Mouse (Mus musculus): Measurements from ENCODE around the gene Efs. TPM values are rescaled to one million over a fixed set of nuclear protein-coding genes. Genes with fewer than 3 reads are reported as not detected.
A peak's percentile ranks its signal among the peaks of the same experiment; 100 is the strongest.

The Efs gene
- total RNA-seq, 2 experiments from 2014 or later, result 7.4 TPM

DNA sequence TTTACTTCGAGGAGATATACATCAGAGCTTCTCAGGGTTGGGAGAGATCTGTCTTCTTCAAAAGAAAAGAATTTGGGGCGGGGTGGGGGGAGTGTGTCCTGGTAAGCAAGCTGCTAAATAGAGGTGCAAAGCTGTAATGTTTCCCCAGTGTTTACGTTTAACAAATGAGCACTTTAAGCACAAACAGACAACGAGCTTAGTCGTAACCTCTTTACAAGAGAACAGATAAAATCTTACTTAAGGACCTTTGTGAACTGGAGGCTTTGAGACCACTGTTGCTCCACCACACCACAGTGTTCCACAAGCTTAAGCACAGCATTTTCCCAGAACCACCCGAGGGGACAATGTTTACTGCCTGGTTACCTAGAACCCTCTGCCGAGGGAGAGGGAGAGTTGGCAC, 1.4 kb upstream of the Efs start:
- intact Hi-C loops (cut with DNase I), result no loop called here
- DNase-seq, result no peak

DNA sequence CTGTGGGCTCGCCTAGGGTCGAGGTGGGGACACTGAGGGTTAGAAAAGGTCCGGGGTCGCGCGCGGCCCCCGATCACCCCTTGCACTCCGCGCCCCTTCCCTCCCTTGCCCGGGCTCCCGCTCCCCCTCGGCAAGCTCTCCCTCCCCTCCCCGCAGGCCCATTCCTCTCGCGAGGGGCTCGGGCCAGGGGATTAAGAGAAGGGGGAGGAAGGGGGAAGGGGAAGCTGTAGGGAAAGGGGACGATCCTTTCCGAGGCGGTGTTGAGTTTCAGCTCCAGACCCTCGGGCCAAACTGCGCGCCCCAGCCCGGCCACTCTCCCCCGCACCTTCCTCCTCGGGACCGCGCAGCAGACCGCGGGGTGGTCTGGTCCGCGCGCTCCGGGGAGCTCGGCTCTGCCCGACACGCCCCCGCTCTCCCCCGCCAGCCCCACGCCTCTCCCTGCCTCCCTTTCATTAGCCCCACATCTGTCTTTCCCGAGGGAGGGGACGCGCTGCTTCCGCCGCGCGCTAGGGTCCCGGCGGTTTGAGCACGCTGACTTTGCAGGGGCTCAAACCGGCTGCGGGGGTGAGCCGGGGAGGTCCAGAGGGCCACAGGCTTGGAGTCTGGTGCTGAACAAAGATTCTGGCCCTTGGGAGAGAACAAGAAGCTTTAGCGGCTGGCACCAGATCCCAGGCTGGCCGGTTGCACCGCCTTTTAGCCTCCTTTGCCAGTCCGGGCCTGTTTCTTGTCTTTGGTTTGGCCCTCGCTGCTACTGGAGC, 654 bp upstream of the Efs start:
- intact Hi-C loops (cut with DNase I), result no loop called here
- peak; percentile 77 to 78 for DNase-seq

DNA sequence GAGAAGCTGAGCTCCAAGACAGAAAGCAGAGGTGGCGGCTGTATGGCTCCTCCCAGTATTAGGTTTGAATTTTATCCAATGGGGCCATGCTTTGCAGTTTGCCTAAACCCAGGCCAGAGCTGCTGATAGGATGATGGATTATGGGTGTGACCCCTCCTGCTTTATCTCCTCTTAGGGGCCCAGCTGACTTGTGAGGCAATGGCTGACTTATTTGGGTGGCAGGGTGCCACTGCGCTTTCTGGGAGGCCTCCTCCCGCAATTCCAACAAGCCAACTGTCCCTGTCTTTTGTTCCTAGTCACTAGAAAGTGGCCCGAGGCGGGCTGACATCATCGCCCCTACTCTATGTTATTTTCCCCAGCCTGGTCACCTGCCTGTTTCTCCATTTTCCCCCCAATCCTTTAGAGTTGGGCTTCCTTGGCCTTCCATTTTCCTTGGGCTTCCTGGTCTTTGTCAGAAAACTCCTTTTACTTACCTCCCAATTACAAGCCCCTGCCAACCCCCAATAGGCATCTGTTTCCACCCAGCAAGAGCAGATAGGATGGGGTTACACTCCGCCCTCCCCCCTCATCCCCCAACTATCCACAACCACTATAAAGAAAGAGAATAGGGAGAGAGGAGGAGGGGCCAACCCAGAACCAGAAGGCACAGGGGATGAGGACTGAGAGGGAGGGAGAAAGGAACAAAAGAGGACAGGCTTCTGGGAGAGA, 1.1 kb downstream of the Efs start:
- DNase-seq, result peak; percentile 78
- intact Hi-C loops (cut with DNase I), result loop anchor here (2.0 kb wide), 1 partner anchor 24 kb away; no protein-coding TSS in a partner anchor

DNA sequence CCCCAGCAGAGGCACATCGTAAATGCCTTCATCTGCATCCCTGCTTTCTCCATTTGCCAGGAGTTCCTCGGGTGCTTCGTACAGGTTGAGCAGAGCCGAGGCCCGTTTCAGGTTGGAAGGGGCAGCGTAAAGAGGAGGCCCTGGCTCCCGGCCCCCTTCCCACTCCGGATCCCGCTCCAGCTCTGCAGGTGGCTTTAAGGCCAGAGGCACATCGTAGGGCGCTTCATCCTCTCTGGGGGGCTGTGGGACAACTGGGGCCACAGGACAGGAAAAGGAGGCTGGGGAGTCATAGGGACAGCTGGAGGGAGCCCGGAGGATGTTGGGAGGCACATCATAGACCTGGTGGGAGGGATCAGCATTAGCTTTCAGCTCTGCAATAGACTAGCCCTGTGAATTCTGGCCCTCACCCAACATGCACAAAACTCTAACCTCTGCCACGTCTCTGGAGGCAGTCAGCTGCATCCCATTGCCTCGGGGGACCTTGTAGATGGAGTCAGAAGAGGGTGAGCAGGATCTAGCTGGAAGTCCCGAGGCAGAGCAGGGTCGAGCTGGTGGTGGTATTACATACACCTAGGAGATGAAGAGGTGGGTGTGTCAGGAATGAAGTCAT, 5.7 kb downstream of the Efs start:
- intact Hi-C loops (cut with DNase I), result no loop called here
- no peak for DNase-seq

DNA sequence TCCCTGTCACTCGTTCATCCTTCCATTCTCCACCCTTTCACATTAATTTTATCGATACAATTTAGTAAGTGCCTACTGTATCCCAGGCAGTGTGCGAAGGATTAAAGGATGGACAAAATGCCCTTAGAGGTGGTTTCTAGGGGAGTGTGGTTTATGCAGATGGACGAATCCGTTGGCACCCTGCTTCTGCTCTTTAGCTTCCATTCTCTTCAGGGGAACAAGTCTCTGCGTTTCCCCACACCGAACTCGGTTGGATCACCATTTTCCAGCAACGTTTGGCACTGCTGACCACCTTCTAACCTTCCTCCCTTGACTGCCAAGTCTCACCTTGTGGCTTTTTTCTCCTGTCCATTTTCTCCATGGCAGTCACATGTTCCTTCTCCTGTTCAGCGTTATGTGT, 12.6 kb downstream of the Efs start:
- intact Hi-C loops (cut with DNase I), result no loop called here

DNA sequence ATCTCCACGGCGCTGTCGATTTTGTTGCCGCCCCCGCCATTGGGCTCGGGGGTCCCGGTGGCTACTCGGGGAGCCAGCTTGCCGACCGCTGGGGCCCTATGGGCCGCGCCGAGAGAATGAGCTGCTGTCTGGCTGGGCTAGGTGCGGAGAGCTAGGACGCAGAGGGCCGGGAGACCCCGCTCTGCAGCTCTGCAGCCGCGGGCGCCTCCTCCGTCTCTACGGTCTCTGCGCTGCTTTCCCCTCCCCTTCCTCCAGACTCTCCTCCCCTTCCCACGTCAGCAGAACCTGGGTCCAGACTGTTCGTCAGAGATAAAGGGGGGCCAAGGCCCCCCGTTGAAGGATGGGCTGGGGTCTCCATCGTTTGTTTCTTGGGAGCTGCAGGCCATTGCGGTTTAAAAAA, 13.0 kb downstream of the Efs start, which contains the start of gene Slc22a17:
Gene Slc22a17 (minus strand): TSS at position 247 of the 400 bp plus-strand sequence.
- peak; percentile 71 to 77 for DNase-seq
- intact Hi-C loops (cut with DNase I), result no loop called here

More for the DNA sequence above, 12.6 kb downstream of the Efs start:
- peak in 1 of 2 experiments; percentile 13 for DNase-seq

DNA sequence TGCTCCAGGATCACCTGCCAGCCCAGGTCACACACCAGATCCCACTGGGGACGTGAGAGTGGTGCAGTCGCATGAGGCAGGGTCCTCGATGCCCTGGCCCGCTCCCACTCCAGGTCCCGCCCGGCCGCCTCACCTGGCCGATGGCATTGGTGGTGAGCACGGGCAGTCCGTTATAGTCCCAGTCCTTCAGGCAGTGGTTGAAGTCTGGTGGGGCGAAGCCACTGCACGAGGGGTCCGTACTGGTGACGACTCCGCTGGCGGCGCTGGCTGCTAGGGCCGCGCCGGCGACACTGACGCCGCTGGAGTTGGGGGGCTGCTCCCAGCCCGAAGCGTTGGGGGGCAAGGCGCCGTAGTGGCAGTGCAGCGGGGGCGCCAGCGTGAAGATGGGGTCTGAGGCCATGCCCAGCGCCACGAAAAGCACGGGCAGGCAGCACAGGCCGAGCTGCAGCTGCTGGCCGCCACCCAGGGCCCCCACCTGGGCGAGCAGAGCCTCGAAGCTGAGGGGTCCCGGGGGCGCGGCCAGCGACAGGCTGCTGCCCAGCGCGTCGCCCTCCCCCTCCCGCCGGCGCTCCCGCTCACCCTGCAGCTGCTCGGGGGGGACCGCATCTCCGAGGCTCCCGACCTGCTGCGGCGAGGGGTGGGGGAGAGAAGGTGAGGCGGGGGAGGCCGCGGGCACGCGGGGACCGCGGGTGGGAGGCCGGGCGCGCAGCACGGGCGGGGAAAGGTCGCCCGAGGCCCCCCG, 13.6 kb downstream of the Efs start:
- DNase-seq, result peak in 1 of 2 experiments; percentile 16

DNA sequence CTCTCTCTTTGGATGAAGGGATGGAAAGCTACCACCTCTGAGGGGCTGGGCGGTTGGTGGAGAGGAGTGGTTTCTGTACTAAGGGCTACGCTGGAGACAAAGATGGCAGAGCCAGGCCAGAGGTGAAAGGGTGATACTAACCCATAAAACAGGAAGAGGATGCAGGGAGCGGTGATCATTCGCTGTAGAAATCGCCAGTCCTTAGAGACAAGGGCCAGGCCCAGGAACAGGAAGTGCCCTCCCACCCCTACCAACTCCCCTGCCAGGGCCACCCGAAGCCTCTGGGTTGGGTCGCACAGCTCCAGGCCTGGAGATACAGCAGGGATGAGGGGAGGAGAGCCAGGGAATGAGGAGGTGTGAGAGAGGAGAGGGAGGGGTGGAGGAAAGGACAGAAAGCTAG, 17.2 kb downstream of the Efs start:
- intact Hi-C loops (cut with DNase I), result no loop called here
- DNase-seq, result no peak

More for the DNA sequence above, 13.6 kb downstream of the Efs start:
- intact Hi-C loops (cut with DNase I), result no loop called here

DNA sequence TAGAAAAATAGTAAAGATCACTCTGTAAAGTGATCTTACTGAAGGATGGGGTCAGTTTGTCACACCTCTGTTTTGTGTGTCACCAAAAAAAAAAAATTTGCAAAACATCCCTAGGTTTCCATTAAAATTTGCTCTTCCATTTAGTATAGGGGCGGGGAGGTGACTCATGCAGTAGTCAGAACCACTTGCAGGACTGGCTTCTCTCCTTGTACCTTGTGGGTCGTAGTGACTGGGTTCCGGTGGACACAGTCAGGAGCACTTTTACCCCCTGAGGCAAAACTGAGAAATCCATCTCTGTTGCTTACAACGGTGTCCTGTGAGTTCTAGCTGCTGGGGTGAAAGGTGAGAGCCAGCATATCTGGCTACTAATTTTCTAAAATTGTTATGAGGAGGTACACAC, 22.3 kb downstream of the Efs start:
- intact Hi-C loops (cut with DNase I), result no loop called here
- DNase-seq, result no peak

DNA sequence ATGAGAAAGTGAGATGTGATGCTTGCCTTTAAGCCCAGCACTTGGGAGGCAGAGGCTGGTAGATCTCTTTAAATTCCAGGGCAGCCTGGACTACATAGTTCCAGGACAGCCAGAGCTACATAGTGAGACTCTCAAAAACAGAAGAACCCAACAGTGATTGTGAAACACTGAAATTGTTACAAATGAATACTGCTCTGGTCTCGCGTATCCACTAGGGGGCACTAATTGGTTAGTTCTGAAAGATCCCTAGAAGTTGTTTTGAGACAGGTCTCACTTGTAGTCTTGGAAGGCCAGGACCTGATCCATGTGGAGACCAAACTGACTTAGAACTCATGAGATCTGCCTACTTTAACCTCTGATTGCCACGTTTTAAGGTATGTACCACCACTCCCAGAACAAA, 25.5 kb downstream of the Efs start:
- intact Hi-C loops (cut with DNase I), result loop anchor here (1.0 to 2.0 kb wide), 3 partner anchors 24 to 114 kb away; partner anchors contain the start of gene Ngdn
- peak; percentile 81 to 85 for DNase-seq

DNA sequence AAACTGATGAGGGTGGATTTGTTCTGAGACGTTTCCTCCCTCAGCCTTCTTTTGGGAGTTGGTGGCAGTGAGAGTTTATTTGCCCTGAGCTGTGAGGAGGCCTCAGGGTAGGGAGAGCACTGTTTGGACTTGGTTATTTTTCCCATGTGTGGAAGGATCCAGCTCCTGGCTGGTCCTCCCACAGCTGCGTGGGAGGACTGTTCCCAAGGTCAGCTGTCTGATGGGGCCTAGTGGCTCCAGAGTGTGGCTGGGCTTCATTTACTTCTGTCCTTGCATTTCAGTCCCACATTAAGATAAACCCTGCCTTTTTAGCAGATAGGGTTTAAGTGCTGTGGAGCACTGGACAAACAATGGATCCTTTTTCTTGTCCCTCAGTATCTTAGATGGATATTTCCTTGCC, 28.5 kb downstream of the Efs start:
- no peak for DNase-seq
- intact Hi-C loops (cut with DNase I), result loop anchor here (5.0 kb wide), 1 partner anchor 200 kb away; no protein-coding TSS in a partner anchor

DNA sequence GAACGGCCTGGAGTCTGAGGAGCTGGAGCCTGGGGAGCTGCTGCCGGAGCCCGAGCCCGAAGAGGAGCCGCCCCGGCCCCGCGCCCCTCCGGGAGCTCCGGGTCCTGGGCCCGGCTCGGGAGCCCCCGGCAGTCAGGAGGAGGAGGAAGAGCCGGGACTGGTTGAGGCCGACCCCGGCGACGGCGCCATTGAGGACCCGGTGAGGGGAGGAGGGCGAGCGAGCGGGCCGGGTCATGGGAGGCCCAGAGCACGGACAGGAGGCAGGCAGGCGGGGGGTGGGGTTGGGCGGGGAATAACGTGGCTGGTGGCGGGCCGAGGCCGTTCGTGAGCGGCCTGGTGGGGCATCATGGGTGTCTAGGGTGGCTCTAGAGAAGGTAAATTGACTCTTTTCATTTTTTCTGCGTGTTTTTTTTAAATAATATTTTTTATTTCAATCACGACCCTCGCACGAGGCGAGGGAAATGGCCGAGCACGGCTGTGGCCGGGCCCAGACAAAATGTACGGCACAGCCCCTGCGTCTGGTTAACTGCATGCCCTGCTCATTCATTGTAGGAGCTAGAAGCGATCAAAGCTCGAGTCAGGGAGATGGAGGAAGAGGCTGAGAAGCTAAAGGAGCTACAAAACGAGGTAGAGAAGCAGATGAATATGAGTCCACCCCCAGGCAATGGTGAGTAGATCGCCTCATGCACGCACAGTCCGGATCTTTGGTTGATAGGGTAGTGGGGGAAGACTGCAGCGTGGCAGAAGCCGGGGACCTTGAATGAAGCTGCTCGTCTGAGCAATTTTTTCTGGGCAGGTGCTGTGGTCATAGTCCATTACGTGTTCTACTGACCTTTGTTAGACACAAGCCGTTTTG, 31.4 kb downstream of the Efs start:
- intact Hi-C loops (cut with DNase I), result loop anchor here (5.0 kb wide), 1 partner anchor 203 kb away; no protein-coding TSS in a partner anchor
- DNase-seq, result peak; percentile 74 to 78

DNA sequence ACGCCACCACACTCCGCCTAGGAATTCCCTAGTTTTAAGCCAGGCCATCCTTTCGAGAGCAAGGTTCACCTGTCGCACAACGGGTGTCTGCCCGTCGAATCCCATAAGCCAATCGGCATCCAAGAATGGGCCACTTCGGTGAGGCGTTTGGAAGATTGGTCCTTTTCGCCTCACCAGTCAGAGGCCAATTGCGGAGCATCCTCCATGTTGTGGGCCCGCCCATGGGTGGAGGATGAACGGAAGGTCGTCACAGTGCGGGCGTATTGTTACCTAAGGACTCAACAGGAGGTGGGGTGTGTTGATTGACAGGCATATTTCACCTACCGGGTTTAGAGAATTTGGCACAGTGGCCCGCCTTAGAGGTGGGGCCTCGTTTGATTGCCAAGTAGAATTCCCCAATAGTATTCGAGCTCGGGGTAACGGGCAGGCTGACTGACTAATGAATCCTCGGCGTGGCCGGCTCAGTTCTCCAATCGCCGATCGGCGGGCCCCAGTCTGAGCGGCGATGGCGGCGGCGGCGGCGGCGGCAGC, 32.2 kb downstream of the Efs start:
- intact Hi-C loops (cut with DNase I), result no loop called here
- peak; percentile 99 for DNase-seq

DNA sequence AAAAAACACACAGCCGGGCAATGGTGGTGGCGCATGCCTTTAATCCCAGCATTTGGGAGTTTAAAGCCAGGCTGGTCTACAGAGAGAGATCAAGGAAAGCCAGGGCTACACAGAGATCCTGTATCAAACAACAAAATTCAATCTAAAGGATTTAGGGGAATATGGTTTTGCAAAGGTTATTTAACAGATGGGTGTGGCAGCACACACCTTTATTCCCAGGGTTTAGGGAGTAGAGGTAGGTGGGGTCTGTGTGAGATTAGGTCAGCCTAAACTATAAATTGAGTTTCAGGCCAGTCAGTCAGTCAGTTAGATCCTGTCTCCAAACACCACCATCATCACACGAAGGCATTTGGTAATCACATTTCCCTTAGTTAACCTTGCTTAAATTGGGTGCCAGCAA, 33.7 kb downstream of the Efs start, which contains the start of gene Pabpn1:
Gene Pabpn1 (plus strand): TSS at position 301 of the 400 bp plus-strand sequence.
- intact Hi-C loops (cut with DNase I), result no loop called here
- DNase-seq, result no peak

DNA sequence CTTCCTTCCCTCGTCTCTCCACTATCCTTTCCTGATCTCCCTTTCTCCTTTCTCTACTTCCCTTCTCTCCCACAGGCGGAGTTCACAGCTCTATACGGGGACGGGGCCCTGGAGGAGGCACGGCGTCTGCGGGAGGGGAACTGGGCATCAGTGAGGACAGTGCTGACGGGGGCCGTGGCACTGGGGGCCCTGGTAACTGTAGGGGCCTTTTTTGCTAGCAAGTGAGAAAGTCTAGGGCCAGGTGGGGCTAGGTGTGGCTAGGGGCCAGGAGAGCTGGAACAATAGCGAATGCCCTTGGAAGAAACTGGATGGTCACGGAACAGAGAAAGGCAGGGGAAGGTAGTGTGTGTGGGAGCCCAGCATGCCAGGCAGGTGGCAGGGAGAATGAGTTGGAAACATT, 40.6 kb downstream of the Efs start:
- intact Hi-C loops (cut with DNase I), result no loop called here
- DNase-seq, result no peak

DNA sequence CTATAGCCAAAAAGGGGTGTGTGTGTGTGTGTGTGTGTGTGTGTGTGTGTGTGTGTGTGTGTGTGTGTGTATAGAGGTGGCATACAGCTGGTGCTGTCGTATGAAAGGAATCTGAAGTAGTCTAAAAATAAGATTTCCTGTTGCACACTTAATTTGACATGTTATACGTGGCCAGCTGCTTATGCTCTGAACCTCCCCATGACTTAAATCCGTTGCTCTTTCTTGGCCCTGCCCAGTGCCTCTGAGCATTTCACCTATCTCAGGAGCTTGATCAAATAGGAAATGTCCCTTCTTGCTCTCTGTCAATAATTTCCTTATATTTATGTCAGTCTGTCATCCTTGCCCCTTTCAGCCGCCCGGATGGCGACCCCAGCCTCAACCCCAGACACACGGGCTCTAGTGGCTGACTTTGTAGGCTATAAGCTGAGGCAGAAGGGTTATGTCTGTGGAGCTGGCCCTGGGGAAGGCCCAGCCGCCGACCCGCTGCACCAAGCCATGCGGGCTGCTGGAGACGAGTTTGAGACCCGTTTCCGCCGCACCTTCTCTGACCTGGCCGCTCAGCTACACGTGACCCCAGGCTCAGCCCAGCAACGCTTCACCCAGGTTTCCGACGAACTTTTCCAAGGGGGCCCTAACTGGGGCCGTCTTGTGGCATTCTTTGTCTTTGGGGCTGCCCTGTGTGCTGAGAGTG, 41.8 kb downstream of the Efs start:
- no peak for DNase-seq
- intact Hi-C loops (cut with DNase I), result no loop called here

DNA sequence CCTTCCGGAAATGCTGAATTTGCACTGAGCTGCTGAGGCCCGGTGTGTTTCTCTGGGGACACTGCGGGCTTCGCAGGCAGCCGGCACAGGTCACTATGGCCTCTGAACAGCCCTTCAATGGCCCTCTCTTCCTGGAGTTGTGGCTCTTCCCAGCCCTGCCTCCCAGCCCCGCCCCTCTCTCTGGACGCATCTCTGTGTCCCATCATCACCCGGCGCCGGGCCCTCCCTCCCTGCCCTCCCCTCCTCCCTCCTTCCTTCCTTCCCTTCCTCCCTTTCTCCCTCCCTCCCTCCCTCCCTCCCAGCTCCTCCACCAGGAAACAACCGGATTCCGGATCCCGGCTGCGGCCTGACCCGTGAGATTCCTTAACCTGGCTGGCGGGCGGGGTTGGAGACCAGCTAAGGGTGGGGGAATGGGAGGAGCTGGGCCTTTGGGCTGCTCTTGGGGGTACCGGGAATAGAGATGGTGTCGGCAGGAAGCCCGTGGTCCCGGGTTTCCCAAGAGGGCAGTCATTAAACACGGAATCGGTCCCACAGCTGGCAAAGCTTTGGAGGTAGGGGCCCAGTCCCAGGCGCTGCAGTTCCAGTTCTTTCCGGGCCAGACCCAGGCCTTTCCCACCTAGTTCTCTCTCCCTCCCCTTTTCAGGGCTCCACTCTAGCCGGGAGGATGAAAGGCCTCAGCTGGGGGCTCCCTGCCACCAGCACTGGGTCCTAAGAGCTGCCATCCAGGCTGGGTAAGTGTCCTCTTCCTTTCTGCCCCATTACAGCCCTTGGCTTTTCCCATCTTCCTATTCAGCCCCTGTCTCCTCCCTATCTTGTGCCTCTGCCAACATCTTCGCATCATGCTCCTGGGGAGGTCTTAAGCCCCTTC, 42.5 kb downstream of the Efs start, which contains the start of the genes Bcl2l2 and Gm20521:
Gene Bcl2l2 (plus strand): TSS at position 224 of the 868 bp plus-strand sequence.
Gene Gm20521 (plus strand): TSS at position 288 of the 868 bp plus-strand sequence.
- intact Hi-C loops (cut with DNase I), result no loop called here
- peak; percentile 88 to 89 for DNase-seq

Data from heart, postnatal 10 days (tissue).